Mouse (Mus musculus) right cerebral cortex, postnatal 14 days (tissue): ENCODE measurements around the gene Nav1.

Experiments
- DNase-seq: peaks from one replicate; pipeline ENCODE4 v3.0.0; 2022

Nav1 gene

DNA sequence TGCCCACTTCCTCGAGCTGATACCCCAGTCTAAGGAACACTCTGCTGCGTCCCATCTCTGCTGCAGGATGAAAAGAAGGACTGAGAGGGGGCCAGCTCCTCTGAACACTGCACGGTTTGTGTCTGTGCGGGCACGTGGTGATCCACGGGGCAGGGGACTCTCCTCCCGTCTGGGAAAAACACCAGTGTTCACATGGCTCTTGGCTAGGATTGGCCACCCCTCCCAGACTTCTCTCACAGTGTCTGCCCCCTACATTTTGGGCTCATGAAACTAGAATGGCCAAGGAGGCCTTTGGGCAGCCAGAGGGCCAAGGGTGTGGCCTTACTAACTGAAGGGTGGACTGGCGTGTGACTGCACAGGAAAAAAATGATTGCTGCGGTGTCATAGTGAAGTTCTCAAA, 125.4 kb downstream of the Nav1 start:
- DNase-seq = no peak

DNA sequence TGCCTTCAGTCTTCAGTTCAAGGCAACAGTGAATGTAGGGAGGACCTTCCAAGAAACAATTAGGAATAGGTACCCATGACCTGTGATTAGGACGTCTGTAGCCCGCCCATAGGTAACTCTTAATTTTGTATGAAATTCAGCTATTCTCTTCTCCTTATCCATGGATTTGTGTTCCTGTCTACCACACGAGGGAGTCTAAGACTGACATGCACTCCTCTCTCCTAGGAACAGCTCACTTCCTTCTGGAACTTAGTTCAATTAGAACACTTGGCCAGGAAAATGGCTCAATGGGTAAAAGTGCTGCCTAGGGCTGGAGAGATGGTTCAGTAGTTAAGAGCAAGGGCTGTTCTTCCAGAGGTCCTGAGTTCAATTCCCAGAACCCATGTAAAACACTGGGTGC, 126.3 kb downstream of the Nav1 start:
- no peak for DNase-seq

DNA sequence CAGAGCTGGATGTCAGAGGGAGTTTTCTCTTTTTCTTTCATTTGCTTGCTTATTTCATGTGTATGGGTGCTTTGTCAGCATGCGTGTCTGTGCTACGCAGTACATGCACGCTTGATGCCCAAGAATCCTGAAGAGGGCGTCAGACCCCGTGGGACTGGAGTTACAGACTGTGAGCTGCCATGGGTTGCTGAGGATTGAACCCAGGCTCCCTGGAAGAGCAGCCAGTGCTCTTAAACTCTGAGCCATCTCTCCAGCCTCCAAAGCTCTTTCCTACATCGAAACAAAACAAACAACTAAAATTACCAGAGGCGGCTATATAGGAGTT, 131.6 kb downstream of the Nav1 start:
- DNase-seq = no peak

DNA sequence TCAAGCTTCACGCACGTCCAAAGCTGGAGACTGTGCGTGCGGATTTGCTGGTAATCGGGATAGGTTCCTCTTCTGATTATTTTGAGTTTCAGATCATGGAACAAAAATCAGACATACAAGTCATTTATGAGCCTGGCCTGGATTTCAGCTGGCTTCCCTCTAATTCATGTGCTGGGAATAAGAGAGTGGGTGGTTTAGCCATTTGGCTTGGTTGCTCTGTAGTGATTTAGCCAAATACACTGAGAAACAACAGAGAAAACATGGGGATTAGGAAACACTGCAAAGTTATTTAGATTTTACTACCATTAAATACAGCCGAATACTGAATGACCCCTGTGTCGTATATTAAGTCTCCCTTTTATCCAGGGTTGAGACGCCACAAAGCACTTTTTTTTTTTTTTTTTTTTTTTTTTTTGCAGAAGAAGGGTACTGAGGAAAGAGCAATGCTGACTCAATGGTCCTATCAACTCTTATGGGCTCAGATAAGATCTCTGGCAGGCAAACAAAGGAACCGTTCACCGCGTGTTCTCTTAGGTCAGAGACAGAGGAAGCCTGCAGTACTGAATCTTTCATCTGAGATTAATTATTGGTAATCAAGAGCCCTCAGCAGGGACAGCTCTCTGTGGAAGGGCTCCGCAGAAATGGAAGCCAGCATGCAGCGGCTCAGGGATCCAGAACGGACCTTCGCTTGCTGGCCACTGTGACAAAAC, 132.1 kb downstream of the Nav1 start:
- no peak for DNase-seq

DNA sequence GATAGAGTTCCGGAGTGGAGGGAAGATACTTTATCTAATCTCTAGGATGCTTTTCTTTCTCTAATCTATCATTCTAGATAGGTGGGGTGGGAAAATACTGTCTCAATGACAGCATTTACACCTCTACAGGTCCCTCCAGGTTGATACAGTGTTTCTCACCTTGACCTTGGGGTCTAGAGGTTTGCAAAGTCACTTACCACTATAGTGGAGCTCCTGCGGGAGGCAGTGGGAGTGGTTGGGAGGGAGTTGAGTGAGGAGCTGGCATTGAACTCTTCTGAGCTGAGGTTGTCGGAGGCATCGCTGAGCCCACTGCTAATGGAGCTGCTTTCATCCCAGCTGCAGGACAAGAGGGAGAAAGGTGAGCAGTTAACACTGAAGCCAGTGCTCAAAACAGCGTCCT, 134.6 kb downstream of the Nav1 start:
- DNase-seq = no peak

DNA sequence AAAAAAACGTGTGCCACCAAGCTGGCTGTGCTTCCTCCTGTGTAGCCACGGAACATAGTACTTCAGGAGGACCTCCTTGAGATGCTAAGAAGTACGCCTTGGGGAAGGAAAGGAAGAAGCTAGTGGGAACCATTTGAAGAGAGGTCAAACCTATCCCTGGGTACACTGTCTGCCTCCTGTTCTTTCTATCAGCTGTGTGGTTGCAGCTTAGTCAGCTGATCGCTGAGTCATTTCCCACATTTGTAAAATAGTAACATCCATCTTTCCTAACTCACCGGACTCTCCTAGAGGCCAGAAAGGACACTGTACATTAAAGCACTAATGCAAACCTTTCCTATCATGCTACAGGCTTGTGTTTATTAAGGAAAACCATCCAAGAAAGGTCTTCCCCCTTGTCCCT, 135.4 kb downstream of the Nav1 start:
- no peak for DNase-seq

DNA sequence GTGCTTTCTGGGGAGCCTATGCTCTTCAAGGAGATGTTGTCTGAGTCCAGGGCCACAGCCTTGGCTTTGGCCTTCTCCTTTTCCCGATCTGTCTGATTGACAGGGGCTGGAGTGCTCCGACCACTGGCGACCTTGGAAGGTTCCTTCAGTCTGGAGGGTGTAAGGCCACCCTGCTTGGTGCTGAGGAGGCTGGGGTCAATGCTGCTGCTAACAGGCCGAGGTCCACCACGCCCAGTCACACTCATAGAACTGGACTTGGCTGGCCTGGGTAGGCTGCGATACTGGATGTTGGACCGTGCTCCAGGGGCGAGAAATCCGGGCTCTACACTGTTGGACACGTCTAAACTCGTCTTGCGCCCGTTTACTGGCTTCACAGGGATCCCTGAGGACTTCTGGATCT, 136.5 kb downstream of the Nav1 start:
- no peak for DNase-seq

DNA sequence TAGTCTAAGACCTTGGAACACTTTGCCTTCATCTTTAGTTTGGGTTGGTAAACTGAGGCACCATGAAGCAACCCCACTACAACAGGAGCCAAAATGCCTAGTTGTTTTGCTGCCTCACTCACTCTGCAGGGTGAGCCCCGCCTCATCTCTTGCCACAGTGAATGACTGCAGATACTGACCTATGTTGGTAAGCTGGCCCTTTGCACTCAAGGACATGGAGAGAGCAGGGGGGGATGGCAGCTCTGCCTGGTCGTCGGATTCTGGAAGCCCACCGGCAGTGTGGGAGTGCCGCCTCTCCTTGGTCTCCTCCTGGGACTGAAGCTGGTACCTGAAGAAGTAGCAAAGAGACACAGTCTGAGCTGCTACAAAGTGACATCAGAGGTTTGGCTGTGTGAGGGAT, 139.6 kb downstream of the Nav1 start:
- DNase-seq = no peak

DNA sequence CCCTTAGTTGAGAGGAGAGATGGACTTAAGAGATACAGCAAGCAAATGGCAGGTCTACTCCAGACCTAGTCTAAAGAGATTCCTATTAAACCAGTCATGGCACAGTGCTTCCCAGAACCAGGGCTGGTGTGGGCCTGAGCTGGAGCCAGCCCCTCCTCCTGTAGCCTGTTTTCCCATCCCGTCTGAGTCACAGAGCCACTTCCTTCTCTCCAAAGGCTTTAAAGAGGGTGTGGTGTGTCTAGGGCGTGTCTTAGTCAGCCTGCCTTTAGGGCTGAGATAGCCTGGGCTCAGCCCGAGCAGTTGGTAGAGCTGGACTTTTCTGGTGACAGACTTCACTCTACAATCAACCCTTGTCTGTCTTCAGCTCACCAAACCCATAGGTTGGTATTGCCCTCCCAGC, 140.2 kb downstream of the Nav1 start:
- no peak for DNase-seq

DNA sequence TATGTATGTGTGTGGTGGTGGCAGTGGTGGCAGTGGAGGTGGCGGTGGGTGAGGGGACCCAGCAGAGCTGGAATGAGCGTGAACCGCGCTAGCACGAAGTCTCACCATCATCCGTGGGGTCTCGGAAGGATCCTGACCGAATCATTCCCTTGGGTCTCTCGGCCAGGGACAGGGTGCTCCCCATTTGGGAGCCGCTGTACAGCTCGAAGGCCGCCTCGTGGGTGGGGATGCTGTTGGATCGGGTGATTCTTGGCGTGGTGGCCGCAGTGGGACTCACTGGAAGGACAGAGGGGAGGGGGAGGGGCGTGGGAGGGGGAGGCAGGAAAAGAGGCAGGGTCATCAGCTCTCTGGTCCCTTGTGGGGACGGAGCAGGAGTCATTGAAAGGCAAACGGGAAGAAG, 141.4 kb downstream of the Nav1 start:
- DNase-seq = no peak

DNA sequence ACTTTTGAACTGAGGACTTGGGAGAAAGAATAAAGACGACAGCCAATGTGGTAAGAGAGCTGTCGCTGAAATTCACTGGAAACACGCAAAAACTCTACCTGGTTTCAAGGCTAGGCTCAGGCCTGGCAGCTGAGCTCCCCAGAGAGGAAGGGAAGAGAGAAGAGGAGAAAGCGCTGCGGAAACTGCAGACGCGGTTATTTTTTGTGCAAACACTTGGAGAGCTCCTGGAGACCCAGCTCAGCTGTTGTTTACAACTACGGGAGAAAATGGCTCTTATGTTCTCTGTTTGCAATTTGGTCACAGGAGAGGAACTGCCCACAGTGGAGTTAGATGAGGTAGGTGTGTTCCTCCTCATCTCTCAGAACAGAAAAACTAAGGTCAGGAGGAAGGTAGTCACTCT, 144.4 kb downstream of the Nav1 start:
- DNase-seq = no peak

DNA sequence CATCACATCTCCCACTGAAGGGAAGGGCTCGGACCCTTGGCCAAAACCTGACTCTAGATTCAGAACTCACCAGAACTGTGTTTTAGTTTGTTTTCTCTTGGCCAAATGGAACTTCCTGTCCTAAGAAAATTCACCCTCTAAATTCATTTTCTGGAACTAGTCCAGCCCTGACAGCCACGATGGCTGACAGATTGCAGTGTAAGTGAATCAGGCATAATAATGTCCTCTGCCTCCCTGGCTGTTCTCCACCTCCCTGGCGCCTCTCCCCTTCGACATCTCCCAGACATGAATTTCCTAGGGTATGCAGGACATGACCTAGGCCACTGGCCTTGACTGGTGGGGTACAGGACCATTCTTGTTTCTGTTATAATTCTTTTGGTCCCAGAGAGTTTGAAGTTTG, 144.8 kb downstream of the Nav1 start:
- DNase-seq = no peak

DNA sequence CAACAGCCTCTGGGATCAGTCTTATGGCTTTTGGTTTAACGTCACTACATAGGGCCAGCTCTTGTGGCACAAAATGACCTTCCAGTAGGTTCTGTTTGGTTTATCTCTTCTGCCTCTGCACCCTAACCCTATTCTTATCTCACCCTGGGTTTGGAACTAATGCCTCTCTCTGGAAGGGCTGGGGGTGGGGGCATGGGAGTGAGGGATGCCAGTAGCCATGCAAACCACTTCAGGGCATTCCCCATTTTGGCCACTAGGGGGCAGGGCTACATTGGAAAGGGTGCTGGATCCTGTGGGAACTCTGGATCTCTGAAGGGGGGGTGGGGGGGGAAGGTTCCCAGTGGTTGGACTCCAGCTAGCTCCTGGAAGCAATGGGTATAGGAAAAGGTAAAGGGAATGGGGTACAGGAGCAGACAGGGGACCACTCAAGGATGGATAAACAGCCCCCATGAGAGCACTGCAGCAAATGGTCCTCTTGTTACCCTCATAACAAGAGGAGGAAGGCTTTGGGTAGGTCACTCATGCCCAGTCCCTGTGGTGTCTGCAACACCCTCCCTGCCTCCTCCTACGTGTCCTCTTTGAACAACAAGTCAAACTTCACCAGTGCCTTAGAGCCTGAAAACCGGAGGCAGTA, 145.9 kb downstream of the Nav1 start:
- DNase-seq = peak; percentile 79

DNA sequence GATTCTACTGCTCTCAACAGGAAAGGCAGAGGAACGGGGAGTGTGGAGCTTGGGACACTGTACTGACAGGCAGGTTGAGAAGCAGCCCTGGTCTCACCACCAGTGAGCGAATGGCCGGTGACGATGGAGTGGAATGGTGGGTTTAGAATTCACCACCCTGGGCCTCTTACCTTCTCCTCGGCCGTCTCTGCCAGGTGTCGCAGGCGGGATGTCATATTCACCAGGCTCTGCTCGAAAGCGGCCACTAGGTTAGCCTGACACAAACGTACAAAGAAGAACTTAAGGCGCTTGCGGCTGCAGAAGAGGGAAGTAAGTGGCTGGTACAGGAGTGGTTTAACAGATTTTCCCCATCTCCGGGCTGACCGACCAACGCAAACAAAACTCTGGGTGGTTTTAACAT, 146.6 kb downstream of the Nav1 start:
- no peak for DNase-seq

DNA sequence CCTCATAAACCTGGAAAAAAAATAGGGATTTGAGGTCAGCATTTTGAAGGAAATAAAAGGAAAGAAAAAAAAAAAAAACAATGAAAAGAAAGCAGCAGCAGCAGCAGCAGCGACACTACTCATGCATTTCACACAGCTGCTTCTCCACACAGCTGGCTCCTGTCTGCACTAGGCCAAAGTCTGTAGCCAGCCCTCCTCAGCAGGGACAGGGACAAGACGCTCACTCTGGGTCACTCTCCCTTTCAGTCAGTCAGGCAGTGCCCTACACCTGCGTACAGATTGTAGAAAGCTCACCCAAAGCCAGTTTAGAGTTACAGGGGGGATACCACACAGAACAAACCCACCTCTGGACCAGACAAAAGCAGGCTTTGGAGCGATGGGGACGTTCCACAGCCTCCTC, 149.2 kb downstream of the Nav1 start:
- DNase-seq = no peak

DNA sequence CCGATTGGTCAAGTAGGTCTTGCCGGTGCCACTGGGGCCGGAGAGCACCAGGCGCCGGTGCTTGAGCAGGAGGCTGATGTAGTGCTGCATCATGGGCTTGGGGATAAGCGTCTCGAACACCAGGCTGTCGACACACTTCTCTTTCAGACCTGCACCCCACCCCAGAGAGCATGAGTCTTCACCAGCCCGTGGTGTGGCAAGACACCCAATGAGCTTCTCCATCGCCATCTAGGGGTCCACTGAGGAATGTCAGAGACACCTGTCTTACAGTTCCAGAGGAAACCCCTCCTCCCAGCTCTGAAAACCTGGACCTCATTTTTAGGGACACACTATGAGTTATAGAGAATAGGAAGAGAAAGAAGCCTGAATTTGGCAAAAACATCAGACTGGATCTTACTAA, 154.8 kb downstream of the Nav1 start:
- peak; percentile 53 for DNase-seq

DNA sequence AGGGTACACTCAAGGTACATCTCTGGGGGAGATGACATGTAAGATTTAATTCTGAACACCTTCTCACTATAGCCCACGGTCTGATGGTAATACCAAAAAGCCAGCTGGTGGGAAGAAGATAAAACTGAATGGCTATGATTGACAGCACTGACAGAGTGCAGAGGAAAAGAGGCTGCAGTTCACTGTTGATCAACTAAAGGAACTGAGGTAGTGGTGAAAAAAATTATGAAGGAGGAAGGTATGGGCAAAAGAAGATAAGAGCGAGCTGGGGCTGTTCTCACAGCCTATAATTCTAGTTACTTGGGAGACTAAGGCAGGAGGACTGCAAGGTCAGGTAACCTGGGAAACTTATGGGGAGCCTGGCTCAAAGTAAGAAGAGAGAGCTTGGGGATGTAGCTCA, 155.7 kb downstream of the Nav1 start:
- DNase-seq = no peak

DNA sequence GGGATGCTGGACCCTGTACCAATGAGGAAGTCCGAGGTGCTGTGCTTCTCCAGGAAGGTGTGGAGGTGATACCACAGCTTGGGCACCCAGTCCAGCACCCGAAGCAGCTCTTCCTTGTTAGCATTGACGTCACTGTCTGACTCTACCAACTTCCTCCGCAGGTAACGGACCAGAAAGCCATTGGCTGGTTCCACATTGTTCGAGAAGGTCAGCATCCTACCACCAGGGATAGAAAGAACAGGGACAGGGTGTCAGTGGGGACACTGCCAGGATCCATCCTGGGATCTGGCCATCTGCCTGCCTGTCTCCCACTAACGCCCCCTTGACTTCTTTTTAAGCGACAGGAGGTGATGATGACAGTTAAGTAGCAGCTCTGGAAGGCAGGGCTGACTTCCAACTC, 157.2 kb downstream of the Nav1 start:
- DNase-seq = no peak

DNA sequence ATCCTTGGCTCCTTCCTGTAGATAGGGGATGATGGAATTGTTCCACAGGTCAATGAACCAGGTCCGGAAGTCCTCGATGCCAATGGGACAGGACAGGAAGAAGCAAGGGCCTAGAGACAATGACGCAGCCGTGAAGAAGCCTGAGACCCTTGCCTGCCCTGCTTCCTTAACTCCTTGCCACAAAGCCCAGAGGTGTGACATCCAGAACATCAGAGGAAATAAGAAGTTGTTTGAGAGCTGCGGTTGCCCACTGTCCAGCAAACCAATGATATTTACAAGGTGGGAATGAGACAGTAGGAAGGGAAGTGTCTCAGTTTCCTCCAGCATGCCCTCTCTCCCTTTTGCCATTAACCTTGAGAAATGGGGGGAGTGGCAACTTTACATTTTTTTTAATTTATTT, 158.2 kb downstream of the Nav1 start:
- DNase-seq = no peak

DNA sequence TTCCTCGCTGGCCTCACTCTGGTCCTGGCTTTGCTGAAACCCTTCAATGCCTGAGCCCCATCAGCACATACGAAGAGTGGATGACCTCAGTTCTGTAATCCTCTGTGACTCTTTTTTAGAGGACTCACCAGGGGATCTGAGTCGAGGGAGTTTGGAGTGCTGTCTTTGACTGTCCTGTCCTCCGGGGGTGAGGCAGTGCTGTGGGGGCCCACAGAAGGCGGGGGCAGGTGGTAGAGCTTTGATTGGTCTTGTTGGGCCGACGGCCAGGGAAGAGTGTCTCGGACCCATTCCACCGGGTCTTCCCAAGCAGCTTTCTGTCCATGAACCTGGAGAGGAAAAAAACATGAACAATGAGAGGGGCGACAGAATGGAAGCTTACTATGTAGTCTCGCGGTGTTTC, 163.6 kb downstream of the Nav1 start:
- DNase-seq = no peak

DNA sequence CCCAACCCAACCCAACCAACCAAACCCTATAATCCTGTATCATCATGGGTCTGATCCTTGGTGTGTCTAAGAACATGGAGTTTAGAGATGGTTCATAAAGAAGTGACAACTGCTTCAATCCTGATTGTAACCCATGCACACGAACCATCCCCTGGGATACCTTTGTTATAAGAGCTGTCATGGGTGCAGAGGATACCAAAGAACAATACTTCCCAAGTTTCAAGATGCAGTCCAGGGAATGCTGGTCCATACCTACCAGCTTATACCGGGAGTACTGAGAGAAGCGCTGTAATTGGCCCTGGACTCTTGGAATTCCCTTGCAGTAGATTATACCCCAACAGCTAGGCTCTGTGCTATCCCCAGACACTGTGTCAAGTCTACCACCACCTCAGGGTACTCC, 165.2 kb downstream of the Nav1 start:
- no peak for DNase-seq

DNA sequence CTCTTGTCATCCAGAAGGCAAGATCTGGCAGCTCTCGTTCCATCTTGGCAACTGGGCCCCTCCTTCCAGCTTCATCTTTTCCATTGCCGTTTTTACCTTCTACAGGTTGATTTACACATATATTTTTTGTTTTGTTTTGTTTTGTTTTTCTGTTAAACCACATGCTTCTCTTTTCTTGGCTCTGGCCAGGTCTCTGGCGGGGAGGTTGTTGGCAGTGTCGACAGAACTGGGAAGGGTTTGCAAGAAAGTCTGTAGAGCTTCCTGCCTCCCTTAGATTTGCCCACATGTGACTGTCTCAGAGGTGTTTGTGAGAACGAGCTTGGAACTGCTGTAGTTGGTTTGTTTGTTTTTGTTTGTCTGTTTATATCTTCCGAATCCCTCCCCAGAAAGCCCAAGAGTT, 166.1 kb downstream of the Nav1 start:
- DNase-seq = no peak

DNA sequence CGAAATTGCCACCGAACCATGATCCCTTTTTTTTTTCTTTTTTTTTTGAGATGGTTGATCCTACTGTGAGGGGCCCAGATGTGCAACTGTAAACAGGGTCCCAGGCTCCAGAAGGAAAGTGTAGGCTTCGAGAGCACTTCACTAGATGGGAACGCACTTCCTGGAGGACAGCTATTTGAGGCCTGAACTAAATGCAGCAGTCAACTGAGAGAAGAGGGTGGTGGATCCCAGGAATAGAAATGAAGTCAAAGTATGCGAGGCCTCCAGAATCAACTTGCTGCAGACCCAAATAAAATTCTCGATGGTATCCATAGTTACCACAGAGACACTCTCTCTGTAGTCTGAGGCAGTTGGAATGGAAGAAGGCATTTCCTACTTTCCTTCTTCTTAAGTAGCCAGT, 168.3 kb downstream of the Nav1 start:
- DNase-seq = no peak

DNA sequence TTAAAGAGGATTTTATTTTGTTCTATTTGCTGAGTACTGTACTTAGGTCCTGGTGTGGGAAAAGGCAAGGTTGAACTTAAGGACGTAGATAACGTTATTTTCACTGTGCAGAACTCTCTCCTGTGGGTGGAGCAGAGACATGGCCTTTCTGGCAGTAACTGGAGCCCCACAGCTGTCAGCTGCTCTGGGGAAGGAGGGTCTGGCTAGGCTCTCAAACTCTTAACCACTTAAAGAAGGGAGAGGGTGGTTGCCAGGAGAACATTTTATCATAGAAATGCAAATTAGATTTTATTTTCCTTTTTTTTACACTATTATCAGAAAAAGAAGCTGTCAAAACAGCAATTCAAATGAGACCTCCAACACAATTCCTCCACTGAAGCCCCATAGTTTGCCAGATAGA, 171.3 kb downstream of the Nav1 start:
- no peak for DNase-seq

DNA sequence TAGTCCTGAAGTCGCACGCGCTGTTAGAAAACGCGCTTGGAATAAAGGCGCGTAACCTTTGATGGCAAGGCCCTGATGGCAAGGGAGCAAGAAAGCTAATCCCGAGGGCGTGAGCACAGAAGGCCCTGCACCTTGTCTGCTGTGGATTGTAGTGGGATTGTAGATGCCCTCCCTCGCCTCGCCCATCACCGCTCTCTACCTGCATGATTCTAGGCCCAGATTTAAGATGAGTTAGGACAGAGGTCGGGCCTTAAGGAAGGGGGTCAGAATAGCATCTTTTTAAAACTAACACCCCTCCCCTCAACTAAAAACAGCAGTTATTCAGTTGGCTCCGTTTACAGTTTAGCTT, 176.5 kb downstream of the Nav1 start:
- DNase-seq = no peak
